Mouse (Mus musculus) urinary bladder, postnatal 0 days (tissue): Measurements from ENCODE around the gene Gm44502. TPM values are rescaled to one million over a fixed set of nuclear protein-coding genes. Genes with fewer than 3 reads are reported as not detected.

Experiments used
- polyA plus RNA-seq: library from polyadenylated mRNA; unstranded; fragments of >200 nt; fragmentation: Nextera tagmentation; extraction: Ambion mirVana; gene quantifications from 2 replicates; pipeline ENCODE4 v1.2.1, GENCODE M21; 2015

The Gm44502 gene
- polyA plus RNA-seq, result 0.19 TPM in 1 of 2 replicates, not detected in the other

DNA sequence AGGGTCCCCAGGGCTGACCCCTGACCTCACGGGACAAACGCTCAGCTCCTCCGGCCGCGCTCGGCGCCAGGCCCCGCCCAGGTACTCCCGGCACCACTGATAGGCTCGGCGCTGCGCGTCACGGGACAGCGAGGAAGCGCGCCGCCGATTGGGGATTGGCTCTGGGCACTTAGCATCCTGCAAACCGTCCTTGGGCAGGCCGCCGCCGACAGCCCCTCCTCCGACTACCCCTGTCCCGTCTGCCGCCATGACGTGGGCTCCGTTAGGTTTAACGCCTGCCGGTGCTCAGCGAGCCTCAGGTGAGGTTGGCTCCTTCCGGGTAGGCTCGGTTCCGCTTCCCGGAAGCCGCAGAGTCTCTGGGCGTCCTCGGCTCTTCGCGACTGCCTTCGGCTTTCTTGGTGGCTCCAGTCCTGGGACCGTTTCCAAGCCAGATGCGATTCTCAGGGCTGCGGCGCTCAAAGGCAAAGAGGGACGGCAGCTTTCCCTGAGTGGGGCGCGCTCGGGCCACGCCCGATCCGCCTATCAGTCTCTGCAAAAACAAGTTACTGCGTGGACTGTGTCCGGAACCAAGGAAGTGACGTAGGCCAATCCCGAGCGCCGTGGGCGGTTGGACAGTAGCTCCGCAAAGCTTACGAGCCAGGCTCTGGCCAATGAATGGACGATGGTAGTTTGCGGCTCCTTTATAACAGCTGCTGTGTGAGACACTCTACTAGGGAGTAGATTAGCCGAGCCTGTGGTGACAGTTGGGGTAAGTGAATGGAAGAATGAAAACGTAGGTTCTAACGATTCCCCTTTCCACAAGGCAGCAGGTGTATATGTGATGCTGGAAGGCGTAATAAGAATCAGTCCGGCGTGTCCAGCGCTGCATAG is at the start of gene Gm44502, which contains the start of the genes C730034F03Rik and Chkb:
Gm44502 (minus strand) TSS at position 345 of the 870 bp plus-strand sequence.
C730034F03Rik (plus strand) TSS at position 238 of the 870 bp plus-strand sequence.
Chkb (minus strand) TSS at position 557 of the 870 bp plus-strand sequence.

DNA sequence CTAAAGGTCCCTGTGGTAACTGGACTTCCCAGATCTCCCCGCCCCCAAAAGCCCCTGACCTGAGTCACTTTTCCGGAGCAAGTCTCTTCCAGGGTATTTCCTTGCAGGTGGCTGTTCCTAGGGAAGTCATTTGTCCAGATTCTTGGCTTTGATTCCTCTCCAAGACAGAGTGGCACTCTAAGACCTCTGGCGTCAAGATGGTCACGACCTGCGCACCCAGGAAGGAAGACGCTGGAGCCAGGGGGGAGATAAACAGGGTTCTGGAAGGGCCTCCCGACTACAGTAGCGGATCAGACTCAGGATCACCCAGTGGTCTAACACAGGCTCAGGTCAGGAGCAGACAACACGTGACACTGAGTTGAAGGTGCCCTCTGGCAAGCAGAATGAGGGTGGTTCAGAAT is 47.6 kb upstream of the Gm44502 start, which contains the start of gene Arsa:
Arsa (minus strand) TSS at position 335 of the 401 bp plus-strand sequence.

DNA sequence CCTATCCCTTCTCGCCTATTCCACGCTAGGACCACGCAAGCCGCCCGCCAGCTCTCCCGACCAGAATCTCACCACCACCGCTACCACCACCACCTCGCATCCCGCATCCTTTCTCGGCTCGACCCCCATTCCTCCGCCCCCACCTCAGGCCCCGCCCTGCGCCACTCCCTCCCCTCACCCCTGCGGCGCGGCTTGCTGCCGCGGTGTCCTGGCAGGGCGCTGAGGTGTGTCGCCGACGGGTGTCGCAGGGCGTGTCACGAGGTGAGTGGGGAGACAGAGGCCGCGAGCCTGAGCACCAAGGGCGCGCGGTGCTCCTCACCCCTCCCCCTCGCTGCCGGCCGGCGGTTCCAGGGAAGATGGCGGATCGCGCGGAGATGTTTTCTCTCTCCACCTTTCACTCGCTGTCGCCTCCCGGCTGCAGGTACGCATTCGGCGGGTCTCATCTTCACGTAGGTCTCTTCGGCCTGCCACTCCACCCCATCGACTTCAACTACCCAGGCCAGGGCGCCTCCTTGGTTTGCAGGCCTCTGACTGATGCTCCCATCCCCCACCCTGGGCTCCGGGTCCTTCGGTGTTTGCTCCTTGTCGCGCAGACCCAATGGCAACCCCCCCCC is 24.5 kb upstream of the Gm44502 start, which contains the start of gene Mapk8ip2:
Mapk8ip2 (plus strand) TSS at position 49 of the 614 bp plus-strand sequence.

DNA sequence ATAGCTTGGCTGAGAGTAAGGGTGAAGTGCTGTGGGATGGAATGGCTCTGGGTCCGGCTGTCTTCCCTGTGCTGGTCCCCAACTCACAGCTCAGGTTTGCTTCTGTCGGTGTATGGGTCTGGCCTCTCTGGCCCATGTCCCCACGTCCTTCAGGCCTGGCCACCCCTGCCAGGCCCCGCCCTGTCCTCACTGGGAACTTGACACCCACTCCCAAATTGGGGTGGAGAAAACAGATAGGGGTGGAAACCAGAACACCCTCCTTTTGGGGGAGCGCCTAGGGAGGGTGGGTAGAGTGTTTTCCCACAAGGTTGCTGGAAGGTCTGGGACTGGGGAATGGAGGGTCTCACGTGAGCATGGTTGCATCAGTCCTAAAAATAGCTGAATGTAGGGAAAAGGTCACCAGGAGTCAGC is 3.8 kb downstream of the Gm44502 start, which contains the start of gene Cpt1b:
Cpt1b (minus strand) TSS at position 153 of the 411 bp plus-strand sequence.

DNA sequence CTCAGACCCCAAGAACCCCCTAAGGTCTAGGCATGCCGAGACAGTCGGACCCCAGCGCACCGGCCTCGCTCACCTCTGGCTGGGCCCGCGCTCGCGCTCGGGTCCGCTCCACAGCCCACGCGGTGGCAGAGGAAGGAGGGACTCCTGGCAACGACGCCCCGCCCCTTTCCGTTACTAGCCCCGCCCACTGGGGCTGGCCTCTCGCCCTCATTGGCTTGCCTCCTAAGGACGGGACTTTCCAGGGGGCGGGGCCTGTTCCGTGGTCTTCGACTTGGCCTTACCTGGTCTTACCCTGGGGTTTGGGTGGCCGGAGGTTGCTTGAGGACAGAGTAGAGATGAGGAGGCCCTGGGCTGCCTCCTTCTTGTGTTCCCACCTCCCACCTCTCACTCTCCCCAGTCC is 19.4 kb downstream of the Gm44502 start, which contains the start of gene Syce3:
Syce3 (minus strand) TSS at position 386 of the 400 bp plus-strand sequence.

DNA sequence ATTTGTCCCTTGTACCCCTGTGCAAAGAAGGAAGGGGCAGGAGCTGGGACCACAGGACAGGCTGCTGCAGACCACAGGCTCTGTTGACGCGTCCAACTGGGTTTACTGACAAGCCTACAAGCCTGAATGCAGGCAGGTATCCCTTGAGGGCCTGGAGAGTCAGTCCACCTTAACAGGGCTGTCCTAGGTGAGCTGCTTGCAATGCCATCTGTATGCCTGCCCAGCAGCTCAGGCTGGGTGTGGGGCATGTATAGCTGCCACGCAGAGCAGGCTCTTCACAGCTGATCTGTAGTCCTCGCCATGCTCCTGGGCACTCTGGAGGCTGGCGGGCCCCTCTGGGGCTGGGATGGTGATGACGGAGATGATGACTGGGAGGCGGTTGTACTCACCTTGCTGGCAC is 44.9 kb downstream of the Gm44502 start, which contains the start of gene Klhdc7b:
Klhdc7b (plus strand) TSS at position 301 of the 400 bp plus-strand sequence.

DNA sequence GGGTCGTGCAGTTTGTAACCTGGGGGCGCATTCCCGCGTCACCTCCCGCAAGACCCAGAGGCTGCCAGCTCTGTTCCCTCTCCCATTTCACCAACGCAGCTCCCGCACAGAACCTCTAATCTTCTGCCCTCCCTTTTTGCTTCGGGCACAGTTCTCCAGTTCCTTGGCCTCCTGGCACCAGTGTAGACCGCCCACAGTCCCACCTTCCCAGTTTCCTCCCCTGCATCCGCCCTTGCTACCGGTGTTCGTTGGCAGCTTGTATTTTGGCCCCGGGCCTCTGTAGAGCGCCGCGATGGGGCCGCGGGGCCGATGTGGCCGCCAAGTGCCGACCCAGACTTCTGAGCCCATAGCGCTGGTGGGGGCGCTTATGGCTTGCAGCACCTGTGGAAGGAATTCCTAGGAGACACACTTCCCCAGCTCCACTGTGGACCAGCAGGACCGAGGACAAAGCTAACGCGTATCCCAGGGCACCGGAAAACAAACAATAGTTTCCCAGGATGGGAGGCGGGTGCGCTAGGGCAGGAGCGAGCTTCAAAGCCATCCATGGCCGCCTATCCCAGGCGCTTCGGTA is 50.6 kb downstream of the Gm44502 start, which contains the start of gene Odf3b:
Odf3b (minus strand) TSS at position 452 of the 571 bp plus-strand sequence.

DNA sequence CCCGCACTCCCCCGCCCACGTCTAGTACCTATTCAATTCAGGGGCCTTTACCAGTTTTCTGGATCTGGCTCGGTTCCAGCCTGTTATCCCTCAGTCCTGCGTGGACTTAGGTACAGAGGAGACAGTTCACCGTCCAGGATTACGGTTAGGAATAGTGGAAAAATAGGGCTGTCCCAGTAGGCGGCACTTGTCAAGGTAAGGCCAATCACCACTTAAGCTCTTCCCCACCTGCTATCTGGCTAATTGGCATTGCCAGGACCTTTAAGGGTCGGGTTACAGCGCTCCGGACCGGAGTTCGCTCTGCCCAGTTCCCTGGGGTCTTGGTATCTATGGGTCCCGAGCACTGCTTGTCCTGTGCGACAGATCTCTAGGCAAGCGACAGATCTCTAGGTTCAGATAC is 52.5 kb downstream of the Gm44502 start, which contains the start of gene Tymp:
Tymp (minus strand) TSS at position 83 of the 400 bp plus-strand sequence.

DNA sequence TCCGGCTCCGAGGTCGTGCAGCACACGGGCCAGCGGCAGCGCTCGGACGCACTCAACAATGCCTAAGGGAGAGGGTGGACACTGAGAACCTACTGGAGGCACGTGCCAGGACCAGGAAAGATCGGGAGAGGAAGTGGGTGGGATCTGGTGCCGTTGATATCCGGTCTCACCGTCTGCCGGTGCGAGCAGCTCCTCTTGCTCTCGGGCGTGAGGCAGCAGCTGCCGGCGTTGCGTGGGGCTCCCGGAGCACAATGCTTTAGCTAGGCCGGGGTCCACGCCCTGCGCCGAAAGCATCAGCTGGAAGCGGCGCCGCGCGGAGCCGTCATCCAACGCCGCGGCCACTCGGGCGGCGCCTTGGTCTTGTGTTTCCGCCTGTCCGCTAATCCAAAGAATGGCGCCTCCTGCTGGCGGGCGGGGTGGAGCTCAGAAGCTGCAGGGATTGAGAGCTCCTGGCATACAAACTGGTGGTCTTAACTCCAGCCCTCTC is 55.7 kb downstream of the Gm44502 start, which contains the start of gene Sco2:
Sco2 (minus strand) TSS at position 85 of the 487 bp plus-strand sequence.

Other genes starting within 250 kb of the Gm44502 start
- 109 and 111 TPM in 2 replicates for gene Plxnb2, start 248.9 kb downstream of the Gm44502 start, polyA plus RNA-seq
- 3.4 and 4.0 TPM in 2 replicates for gene Dennd6b, start 233.2 kb downstream of the Gm44502 start, polyA plus RNA-seq
- gene Ppp6r2, start 218.1 kb downstream of the Gm44502 start, polyA plus RNA-seq, result 16.6 and 18.9 TPM in 2 replicates
- gene Sbf1, start 114.4 kb downstream of the Gm44502 start, polyA plus RNA-seq, result 30.5 and 30.9 TPM in 2 replicates
- gene Adm2, start 107.0 kb downstream of the Gm44502 start, polyA plus RNA-seq, result 0.40 and 0.57 TPM in 2 replicates
- not detected in 2 replicates for gene Miox, start 95.3 kb downstream of the Gm44502 start, polyA plus RNA-seq
- 43.3 and 44.4 TPM in 2 replicates for gene Lmf2, start 74.0 kb downstream of the Gm44502 start, polyA plus RNA-seq
- 87.6 and 102 TPM in 2 replicates for gene Ncaph2, start 74.0 kb downstream of the Gm44502 start, polyA plus RNA-seq
- 5.2 and 7.6 TPM in 2 replicates for gene Sco2, start 55.9 kb downstream of the Gm44502 start, polyA plus RNA-seq
- 1.5 and 1.9 TPM in 2 replicates for gene Tymp, start 52.7 kb downstream of the Gm44502 start, polyA plus RNA-seq
- 0.17 and 0.23 TPM in 2 replicates for gene Odf3b, start 50.4 kb downstream of the Gm44502 start, polyA plus RNA-seq
- gene Klhdc7b, start 44.8 kb downstream of the Gm44502 start, polyA plus RNA-seq, result not detected in 2 replicates
- gene Syce3, start 19.2 kb downstream of the Gm44502 start, polyA plus RNA-seq, result not detected in 2 replicates
- gene Cpt1b, start 3.8 kb downstream of the Gm44502 start, polyA plus RNA-seq, result 0.67 and 0.69 TPM in 2 replicates
- 2.0 and 2.6 TPM in 2 replicates for gene C730034F03Rik, start 107 bp downstream of the Gm44502 start, polyA plus RNA-seq
- gene Chkb, start 212 bp upstream of the Gm44502 start, polyA plus RNA-seq, result 35.8 and 36.2 TPM in 2 replicates
- gene Mapk8ip2, start 24.2 kb upstream of the Gm44502 start, polyA plus RNA-seq, result 0.63 and 1.0 TPM in 2 replicates
- 22.7 and 25.5 TPM in 2 replicates for gene Arsa, start 47.7 kb upstream of the Gm44502 start, polyA plus RNA-seq
- gene Shank3, start 69.9 kb upstream of the Gm44502 start, polyA plus RNA-seq, result 0.55 and 0.70 TPM in 2 replicates
- 0.10 and 0.11 TPM in 2 replicates for gene Acr, start 138.6 kb upstream of the Gm44502 start, polyA plus RNA-seq
- 16.4 and 19.0 TPM in 2 replicates for gene Rabl2, start 162.2 kb upstream of the Gm44502 start, polyA plus RNA-seq